Mouse (Mus musculus) ES-CJ7 (cell line): Measurements from ENCODE around the gene Arl3.
"Not testable (repeated sequence)": the region's sequence is repeated elsewhere in the genome, so short reads cannot be mapped to it uniquely, and the experiment has no call there.

Experiments used
- DNase-seq: peaks from one replicate; pipeline ENCODE4 v3.0.0; 2011; ENCODE audit warnings: low read depth, low spot score

Gene Arl3

GRCm38 (mm10) chr19:46591575-46591974 lies 18.6 kb upstream of the Arl3 start:
- DNase-seq: no peak

GRCm38 (mm10) chr19:46587823-46588508 lies 15.0 kb upstream of the Arl3 start:
- DNase-seq: peak; percentile 46

GRCm38 (mm10) chr19:46575196-46575595 lies 2.2 kb upstream of the Arl3 start:
- no peak for DNase-seq

GRCm38 (mm10) chr19:46573990-46574389 lies 992 bp upstream of the Arl3 start:
- no peak for DNase-seq

- peak; percentile 42 for DNase-seq
Measured at GRCm38 (mm10) chr19:46572548-46572947, 450 bp downstream of the Arl3 start.

GRCm38 (mm10) chr19:46571878-46572244 lies 1.1 kb downstream of the Arl3 start:
- DNase-seq: no peak

- not testable (repeated sequence) for DNase-seq
Measured at GRCm38 (mm10) chr19:46571211-46571877, 1.7 kb downstream of the Arl3 start.

GRCm38 (mm10) chr19:46564043-46564462 lies 8.9 kb downstream of the Arl3 start:
- no peak for DNase-seq

GRCm38 (mm10) chr19:46563603-46564002 lies 9.4 kb downstream of the Arl3 start:
- no peak for DNase-seq

- no peak for DNase-seq
Measured at GRCm38 (mm10) chr19:46562581-46563515, 10.2 kb downstream of the Arl3 start.

GRCm38 (mm10) chr19:46562132-46562531 lies 10.9 kb downstream of the Arl3 start:
- DNase-seq: peak; percentile 72

GRCm38 (mm10) chr19:46558631-46559030 lies 14.4 kb downstream of the Arl3 start:
- no peak for DNase-seq

- DNase-seq: no peak
Measured at GRCm38 (mm10) chr19:46558009-46558408, 15.0 kb downstream of the Arl3 start.

- no peak for DNase-seq
Measured at GRCm38 (mm10) chr19:46553541-46553955, 19.4 kb downstream of the Arl3 start.

GRCm38 (mm10) chr19:46552496-46552895 lies 20.5 kb downstream of the Arl3 start:
- no peak for DNase-seq

GRCm38 (mm10) chr19:46550385-46550784 lies 22.6 kb downstream of the Arl3 start:
- no peak for DNase-seq

- no peak for DNase-seq
Measured at GRCm38 (mm10) chr19:46548110-46548509, 24.9 kb downstream of the Arl3 start.

- DNase-seq: no peak
Measured at GRCm38 (mm10) chr19:46547565-46547964, 25.4 kb downstream of the Arl3 start.

GRCm38 (mm10) chr19:46542750-46543149 lies 30.2 kb downstream of the Arl3 start:
- DNase-seq: no peak

- peak; percentile 74 for DNase-seq
Measured at GRCm38 (mm10) chr19:46538213-46538612, 34.8 kb downstream of the Arl3 start.

GRCm38 (mm10) chr19:46537357-46537756 lies 35.6 kb downstream of the Arl3 start:
- no peak for DNase-seq

- no peak for DNase-seq
Measured at GRCm38 (mm10) chr19:46534542-46535098, 38.4 kb downstream of the Arl3 start.
